Mouse (Mus musculus) brown adipose tissue, adult 24 weeks (tissue): ENCODE measurements at regions not wholly inside any gene's neighbourhood (a gene's known extent, or its start where the extent isn't known, plus 50 kb on each side); places are given as distances from the start of the nearest gene placed in this dataset.

ENCODE experiments used
- H3K27ac ChIP-seq: fragments of 200-500 bp; replicated peaks from 2 replicates; pipeline ENCODE4 v1.5.1; 2012; ENCODE audit warnings: low read depth, mild to moderate bottlenecking, low read length
- H3K4me1 ChIP-seq: fragments of 200-500 bp; 2 replicates; pipeline ENCODE4 v1.6.1; 2012; ENCODE audit warnings: low read length, mixed read lengths; ENCODE audit not compliant: control insufficient read depth, insufficient read depth, insufficient read length
- H3K4me3 ChIP-seq: fragments of 200-500 bp; 2 replicates; pipeline ENCODE4 v1.5.1; 2012; ENCODE audit warnings: low read depth, mild to moderate bottlenecking, low read length, moderate library complexity; ENCODE audit not compliant: insufficient read depth

DNA sequence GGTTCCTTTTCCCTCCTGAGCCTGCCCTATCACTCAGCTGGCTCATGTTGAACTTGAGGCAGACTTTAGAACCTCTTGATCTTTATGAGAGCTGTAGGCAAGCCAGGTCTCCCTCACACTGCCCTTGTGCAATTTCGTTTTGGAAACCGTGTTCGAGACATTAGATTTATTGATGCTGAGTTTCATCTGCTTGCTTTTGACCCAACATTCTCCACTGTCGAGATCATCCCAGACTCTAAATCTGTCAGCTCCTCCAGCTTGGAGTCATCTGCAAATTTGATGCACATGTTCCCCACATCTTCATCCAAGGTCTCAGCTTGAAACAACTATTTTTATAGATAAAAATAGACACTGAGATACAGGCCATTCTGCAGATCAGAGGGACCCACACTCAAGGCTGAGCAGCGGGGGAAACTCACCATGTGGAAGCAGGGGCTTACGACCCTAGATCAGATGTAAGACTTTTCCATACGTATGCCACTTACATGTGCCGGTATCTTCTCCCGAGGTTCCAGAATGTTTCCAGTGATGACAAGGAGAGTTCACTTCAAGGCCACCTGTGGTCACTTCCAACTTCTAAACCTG is 202.6 kb upstream of the Tle3 start:
- H3K4me1 ChIP-seq = peaks cover 10% of the 10 kb centered on the region; the same call in 1 of the 2 replicates
- no peak overlapping the region for H3K4me3 ChIP-seq
- no peak overlapping the region for H3K27ac ChIP-seq

DNA sequence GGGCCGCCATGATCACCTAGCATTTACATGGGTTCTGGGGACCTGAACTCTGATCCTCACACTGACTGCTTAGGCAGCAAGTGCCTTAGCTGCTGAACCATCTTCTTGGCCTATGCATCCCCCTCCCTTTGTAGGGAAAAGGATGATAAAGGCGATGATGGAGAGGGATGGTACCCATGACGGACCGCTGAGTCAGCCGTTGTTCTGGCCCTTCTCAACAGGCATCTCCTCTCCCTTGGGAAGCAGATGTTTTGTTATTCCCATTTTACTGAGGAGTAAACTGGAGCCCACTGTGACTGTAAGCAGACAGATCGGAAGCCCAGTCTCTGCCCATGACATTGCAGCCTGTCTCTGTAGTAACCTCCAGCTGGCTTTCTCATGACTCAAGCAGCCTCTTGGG is 201.2 kb upstream of the Tle3 start:
- no peak overlapping the region for H3K27ac ChIP-seq
- no peak overlapping the region for H3K4me3 ChIP-seq
- H3K4me1 ChIP-seq = peaks cover 7% of the 10 kb centered on the region; the same call in 1 of the 2 replicates

DNA sequence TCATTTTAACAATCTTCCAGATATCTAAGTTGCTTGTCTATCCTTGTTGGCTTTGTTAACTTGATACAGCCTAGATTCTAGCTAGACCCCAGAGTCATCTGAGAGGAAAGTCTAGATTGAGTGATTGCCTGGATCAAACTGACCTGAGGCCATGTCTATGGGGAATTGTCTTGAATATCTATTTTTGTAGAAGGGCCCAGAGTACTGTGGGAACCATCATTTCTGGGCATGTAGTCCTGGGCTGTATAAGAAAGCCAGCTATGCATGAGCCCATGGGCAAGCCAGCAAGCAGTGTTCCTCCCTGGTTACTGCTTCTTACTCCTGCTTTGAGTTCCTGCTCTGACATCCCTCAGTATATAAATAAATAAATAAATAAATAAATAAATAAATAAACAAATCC is 199.7 kb upstream of the Tle3 start:
- no peak overlapping the region for H3K27ac ChIP-seq
- H3K4me3 ChIP-seq = no peak overlapping the region
- peaks cover 11% of the 10 kb centered on the region; the same call in 1 of the 2 replicates for H3K4me1 ChIP-seq

DNA sequence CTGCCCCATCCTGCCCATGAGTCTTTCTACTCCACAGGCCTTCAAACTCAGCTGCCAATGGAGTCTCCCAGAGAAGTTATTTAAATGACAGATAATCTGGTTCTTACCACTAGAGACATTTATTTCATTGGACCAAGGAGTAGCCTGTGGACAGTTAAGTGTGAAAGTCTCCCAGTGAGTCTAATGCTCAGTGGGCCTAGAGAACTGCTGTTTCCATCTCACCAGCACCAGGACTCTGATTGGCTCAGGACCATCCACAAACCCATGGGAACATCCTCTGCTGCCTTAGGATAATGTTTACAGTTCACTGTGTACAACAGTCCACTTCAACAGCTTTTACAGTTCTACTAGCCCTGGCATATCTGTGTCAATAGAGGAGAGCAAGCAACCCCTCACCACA is 198.6 kb upstream of the Tle3 start:
- Histone ChIP-seq H3K4me1 (peaks cover 9% of the 10 kb centered on the region; the same call in 1 of the 2 replicates), H3K4me3 (no peak overlapping the region), H3K27ac (no peak overlapping the region)

DNA sequence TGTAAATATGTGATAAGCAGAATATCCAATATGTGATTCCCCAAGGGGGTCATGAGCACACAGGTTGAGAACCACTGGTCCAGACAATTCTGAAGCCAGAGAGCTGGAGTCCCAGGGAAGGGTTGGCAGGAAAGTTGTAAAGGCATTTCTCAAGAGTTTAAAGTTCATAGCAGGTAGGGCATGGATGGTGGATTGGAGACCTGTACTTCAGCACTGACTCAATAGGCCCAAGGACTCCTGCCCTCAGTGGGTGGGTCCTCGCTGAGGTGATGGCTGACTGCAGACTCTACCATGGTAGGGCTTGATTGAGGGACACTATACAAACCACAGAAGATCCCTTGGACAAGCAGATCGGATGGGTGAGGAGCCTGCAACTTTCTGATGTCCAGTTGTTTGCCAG is 196.8 kb upstream of the Tle3 start:
- Histone ChIP-seq H3K4me3 (no peak overlapping the region), H3K4me1 (peaks cover 7% of the 10 kb centered on the region; the same call in 1 of the 2 replicates), H3K27ac (no peak overlapping the region)

DNA sequence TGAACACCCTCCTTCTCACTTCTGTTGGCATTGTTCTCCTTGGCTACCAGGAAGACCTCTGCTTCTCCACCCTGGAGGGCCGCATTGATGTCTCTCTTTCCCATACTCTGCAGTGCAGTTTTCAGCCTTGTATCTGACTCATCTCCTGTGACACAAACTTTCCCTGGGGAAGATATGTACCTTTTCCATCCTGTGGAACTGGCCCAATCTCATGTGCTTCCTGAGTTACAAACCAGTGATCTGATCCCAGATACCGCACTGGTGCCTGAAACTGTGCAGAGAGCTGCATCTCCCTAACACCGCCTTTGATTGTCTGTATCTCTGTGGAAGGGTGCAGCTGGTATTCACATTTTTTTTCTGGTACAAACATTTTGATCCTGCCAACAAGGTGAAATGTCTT is 195.3 kb upstream of the Tle3 start:
- H3K4me3 ChIP-seq = no peak overlapping the region
- H3K27ac ChIP-seq = no peak overlapping the region
- H3K4me1 ChIP-seq = peaks cover 7% of the 10 kb centered on the region; the same call in 1 of the 2 replicates

DNA sequence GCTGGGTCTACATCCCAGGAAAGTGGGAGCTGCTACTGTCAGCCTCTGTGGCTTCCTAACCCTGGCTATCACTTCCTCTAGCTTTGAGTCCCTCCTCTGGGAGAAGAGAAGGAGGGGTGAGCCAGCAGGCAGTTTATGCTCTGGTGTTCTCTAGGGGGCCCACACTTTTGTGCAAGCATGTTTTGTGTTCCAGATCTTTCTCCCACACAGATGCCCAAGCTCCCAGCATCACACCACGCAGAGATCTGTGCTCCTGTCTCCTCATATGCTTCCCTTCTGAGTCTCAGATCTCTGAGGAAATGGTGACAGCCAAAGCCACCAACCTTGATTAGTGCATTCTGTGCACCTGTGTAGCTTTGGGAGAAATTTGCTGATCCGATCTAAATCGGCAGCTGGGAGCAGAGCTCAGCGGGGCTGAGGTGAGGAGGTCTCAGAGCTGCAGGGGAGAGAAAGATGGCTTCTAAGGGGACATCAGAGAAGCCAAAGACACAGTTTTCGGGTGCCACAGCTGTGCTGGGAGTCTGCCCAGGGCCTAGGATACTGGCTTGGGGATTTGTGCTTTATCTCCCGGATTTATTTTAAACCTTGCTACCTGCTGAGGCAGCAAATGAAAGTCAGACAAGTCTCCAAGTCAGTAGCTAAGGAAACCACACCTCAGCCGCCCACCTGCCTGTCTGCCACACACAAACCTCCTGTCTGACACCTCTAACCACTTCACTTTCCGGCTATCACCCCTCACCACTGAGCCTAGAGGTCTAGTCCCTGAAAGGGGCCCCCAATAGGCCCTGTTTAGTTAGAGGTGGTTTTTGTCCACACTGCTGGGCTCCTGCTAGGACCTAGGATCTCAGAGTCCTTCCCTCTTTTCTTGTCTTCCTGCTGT is 185.4 kb upstream of the Tle3 start:
- Histone ChIP-seq H3K27ac (no peak overlapping the region), H3K4me3 (no peak overlapping the region), H3K4me1 (no peaks in the 10 kb centered on the region)

DNA sequence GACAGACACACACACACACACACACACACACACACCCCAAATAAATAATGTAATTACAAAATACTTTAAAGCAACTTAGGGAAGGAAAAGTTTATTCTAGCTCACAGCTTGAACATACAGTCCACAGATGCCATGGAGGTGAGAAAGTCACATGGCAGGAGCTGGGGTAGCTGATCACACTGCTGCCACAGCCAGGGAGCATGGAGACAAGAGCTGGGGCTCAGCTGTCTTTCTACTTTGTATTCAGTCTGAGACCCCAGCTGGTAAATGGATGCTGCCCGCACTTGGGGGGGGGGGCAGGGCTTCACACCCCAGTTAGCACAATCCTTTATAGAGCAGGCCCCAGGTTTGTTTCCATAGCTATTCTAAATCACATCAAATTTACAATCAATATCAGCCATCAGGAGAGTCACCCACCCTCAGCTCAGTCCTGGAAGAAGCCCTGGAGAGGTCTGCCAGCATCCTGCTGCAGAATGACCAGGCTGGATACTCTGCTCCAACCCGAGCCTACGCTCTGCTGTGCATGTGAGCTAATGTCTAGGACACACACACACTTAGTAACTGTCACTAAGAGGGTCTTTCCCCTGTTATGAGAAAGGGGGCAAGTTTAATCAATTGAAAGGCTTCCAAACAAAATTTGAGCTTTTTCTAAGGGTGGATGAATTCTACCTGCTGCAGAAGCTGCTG is 184.3 kb upstream of the Tle3 start:
- H3K4me1 ChIP-seq = no peaks in the 10 kb centered on the region
- H3K27ac ChIP-seq = no peak overlapping the region
- no peak overlapping the region for H3K4me3 ChIP-seq

DNA sequence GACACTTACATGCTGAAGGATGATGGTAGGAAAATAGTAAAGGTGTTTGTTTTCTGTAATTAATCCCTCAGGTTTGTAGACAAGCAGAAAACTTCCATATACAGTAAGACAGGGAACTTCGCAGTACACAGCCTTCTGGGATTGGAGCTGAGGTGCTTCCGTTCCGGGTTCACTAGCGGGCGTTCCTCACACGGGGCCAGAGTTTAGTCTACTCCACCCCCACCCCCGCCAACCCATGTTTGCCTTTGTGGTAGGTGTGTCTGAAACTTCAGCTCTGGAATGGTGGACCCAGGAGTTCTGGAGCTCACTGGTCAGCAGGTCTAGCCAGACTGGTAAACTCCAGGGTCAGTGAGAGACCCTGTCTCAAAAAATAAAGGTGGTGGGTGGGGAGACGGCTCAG is 182.9 kb upstream of the Tle3 start:
- H3K4me3 ChIP-seq = no peak overlapping the region
- H3K27ac ChIP-seq = no peak overlapping the region
- no peaks in the 10 kb centered on the region for H3K4me1 ChIP-seq

DNA sequence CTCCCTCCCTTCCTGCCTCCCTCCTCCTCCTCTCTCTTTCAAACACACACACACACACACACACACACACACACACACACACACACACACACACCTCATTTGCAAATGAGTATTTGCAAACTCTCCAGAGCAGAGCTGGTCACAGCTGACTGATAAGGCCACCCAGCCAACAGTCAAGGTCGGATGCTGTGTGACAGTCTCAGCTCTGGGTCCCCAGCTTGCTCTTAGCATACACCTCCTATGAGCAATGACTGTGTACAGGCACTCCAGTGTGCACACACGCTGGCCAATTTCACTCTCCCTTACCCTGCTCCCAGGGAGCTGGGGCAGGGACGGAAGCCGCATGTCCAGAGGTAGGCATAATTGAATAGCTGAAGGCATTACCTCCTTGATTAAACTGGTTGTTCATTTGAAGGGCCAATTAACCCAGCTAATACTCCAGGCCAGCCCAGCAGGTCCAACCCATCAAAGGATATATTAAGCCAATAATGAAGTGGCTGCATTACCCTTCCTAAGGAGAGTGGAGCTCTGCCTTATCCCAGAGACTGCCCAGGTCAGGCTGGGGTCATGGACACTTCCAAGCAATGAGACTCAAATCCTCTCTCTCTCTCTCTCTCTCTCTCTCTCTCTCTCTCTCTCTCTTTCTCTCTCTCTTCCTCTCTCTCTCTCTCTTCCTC is 173.0 kb upstream of the Tle3 start:
- no peak overlapping the region for H3K27ac ChIP-seq
- H3K4me3 ChIP-seq = no peak overlapping the region
- H3K4me1 ChIP-seq = no peaks in the 10 kb centered on the region

DNA sequence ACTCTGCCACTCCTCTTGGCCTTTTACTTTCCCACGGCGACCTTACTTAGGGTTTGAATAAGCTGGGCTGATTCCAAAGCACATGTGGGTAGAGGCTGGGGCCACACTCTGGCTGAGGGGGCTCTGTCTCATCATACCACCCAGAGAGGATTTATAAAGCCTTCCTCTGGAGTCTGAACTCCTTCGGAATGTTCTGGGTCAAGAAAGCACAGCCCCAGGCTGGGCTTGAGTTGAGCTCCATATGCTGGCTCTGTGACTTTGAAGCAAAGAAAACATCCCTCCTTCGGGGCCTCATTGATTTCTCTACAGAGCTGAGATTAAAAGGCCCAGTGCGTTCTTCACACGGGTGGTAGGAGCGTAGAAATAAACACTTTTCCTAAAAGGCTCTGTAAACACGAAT is 172.3 kb upstream of the Tle3 start:
- H3K4me3 ChIP-seq = no peak overlapping the region
- H3K4me1 ChIP-seq = no peaks in the 10 kb centered on the region
- no peak overlapping the region for H3K27ac ChIP-seq

DNA sequence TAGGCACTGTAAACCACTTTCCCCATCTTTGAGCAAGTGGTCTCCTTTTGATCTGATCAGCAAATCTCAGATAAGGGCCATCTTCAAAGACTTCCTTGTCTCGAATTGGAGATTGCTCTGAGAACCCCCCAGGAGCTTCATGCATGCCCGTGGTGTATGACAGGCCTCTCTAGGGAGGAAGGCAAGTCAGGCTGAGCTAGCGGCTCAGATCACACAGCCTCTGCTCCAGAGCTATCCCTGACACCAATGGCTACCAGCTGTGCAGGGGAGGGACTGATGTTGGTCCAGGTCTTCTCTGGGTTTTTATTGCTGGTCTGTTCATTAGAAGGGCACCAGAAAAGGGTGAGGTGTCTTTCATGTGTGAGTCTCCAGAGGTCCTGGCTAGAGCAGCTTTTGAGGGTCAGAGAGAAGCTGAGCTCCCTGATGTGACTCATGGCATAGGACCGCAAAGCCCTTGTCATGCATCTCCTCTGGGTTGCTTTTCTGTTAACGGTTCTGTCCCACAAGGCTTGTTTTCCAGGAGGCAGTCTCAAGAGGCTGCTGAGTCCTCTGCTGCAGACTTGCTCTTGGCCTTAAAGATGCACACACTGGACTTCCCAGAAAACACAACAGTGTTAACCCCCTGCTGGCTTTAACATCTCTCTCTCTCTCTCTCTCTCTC is 171.7 kb upstream of the Tle3 start:
- Histone ChIP-seq H3K27ac (no peak overlapping the region), H3K4me1 (no peaks in the 10 kb centered on the region), H3K4me3 (no peak overlapping the region)

DNA sequence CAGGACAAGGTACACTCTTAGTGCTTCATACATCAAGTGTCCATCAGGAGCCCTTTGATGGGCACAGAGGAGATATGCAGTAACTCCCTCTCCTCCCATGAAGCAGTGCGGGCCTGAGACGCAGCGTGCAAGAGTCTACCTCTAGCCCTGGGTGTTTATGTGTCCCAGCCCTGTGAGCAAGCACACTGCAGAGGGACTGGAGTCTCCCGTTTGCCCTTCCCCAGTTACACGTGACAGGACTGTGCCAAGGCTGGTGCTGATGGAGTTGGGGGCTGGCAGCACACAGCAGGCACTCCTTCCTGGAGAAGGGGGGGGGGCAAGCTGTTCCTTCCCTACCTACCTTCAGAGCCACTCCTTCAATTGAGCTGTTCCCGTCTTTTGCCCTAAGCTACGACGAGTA is 167.1 kb upstream of the Tle3 start:
- Histone ChIP-seq H3K4me3 (no peak overlapping the region), H3K4me1 (no peaks in the 10 kb centered on the region), H3K27ac (no peak overlapping the region)

DNA sequence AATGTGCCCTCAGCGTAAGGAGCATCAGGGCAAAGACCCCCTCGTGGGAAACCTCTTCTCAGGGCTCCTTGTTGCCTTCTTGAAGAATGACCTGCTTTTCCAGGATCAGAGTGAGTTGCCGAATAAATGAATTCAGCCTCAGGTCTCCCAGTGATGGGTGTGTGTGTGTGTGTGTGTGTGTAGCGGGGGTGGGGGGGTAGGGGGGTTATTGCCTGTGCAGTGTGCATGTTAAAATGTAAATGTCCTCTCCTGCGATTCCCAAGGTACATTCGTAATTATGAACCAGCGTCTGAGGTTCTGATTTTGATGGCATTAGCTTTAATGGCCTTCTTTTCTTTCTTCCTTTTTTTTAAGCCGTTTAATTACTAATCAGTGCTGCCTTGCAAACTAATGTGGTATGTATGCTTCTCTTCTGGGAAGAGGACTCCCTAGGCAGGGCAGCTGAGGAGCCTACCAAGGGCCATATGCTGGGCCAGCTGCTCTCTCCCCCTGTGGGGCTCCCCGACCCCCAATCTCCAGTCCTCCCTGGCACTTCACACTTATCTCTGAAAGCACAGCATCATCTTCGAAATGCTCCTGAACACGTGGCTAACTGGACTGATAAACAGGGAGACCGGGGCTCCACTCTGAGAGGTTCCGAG is 165.3 kb upstream of the Tle3 start:
- H3K4me1 ChIP-seq = no peaks in the 10 kb centered on the region
- no peak overlapping the region for H3K27ac ChIP-seq
- H3K4me3 ChIP-seq = no peak overlapping the region
